Mouse (Mus musculus) gastrocnemius, postnatal 4 days (tissue): ENCODE results near the gene Barx2. TPM values are rescaled to one million over a fixed set of nuclear protein-coding genes. Genes with fewer than 3 reads are reported as not detected.

Experiments used
- DNase-seq, 2 experiments: peaks; one replicate each; pipeline ENCODE4 v3.0.0; 2021 to 2022; ENCODE audit warnings: low spot score in 2 of 2, mixed read lengths in 2 of 2
- total RNA-seq, 2 experiments: library from RNA; stranded (reverse); gene quantifications; 2 replicates each; pipeline ENCODE4 v1.2.3; 2021

The Barx2 gene
- total RNA-seq, 2 experiments from 2014 or later = 13.7 to 13.8 TPM

- DNase-seq = no peak
These were observed 18.4 kb downstream of the Barx2 start for GRCm38 (mm10) chr9:31894775-31895320.

- DNase-seq = no peak
These were observed 24.9 kb downstream of the Barx2 start for GRCm38 (mm10) chr9:31888333-31888732.

GRCm38 (mm10) chr9:31886258-31886657 is 27.0 kb downstream of the Barx2 start:
- no peak for DNase-seq

GRCm38 (mm10) chr9:31882376-31882775 is 30.9 kb downstream of the Barx2 start:
- DNase-seq = no peak

- no peak for DNase-seq
These were observed 37.7 kb downstream of the Barx2 start for GRCm38 (mm10) chr9:31875556-31875955.

- no peak for DNase-seq
These were observed 39.0 kb downstream of the Barx2 start for GRCm38 (mm10) chr9:31874236-31874635.

GRCm38 (mm10) chr9:31871410-31871809 is 41.9 kb downstream of the Barx2 start:
- no peak for DNase-seq

- no peak for DNase-seq
These were observed 44.3 kb downstream of the Barx2 start for GRCm38 (mm10) chr9:31868823-31869460.

- no peak for DNase-seq
These were observed 49.4 kb downstream of the Barx2 start for GRCm38 (mm10) chr9:31863830-31864229.

- DNase-seq = no peak
These were observed 53.8 kb downstream of the Barx2 start for GRCm38 (mm10) chr9:31859446-31859845.

GRCm38 (mm10) chr9:31858720-31859340 is 54.4 kb downstream of the Barx2 start:
- DNase-seq = peak in 1 of 2 experiments; percentile 33

GRCm38 (mm10) chr9:31857512-31857911 is 55.8 kb downstream of the Barx2 start:
- no peak for DNase-seq

GRCm38 (mm10) chr9:31856437-31856836 is 56.8 kb downstream of the Barx2 start:
- no peak for DNase-seq

GRCm38 (mm10) chr9:31855668-31856067 is 57.6 kb downstream of the Barx2 start:
- DNase-seq = no peak

- DNase-seq = no peak
These were observed 61.6 kb downstream of the Barx2 start for GRCm38 (mm10) chr9:31851710-31852109.

- no peak for DNase-seq
These were observed 62.6 kb downstream of the Barx2 start for GRCm38 (mm10) chr9:31850706-31851105.

- no peak for DNase-seq
These were observed 63.9 kb downstream of the Barx2 start for GRCm38 (mm10) chr9:31849387-31849786.

GRCm38 (mm10) chr9:31844614-31845013 is 68.6 kb downstream of the Barx2 start:
- no peak for DNase-seq

GRCm38 (mm10) chr9:31841108-31841815 is 72.0 kb downstream of the Barx2 start:
- DNase-seq = no peak

- no peak for DNase-seq
These were observed 72.7 kb downstream of the Barx2 start for GRCm38 (mm10) chr9:31840571-31840970.

- no peak for DNase-seq
These were observed 73.2 kb downstream of the Barx2 start for GRCm38 (mm10) chr9:31840037-31840436.
